Mouse (Mus musculus): ENCODE results near the gene Erbb4. TPM values are rescaled to one million over a fixed set of nuclear protein-coding genes. Genes with fewer than 3 reads are reported as not detected.

The Erbb4 gene
- polyA plus RNA-seq, 1 experiment from 2014 or later: 13.8 TPM

GRCm38 (mm10) chr1:69023157-69023925, 84.5 kb downstream of the Erbb4 start:
- no peak overlapping the region for H3K9ac ChIP-seq (ENCODE audit: low read length)
- no peak overlapping the region for H3K4me2 ChIP-seq (ENCODE audit: low read length)
- H3K9me3 ChIP-seq (ENCODE audit: control insufficient read depth, low read length): no peaks in the 10 kb centered on the region
- ATAC-seq (ENCODE audit: insufficient number of reproducible peaks, insufficient read depth, low FRiP score, low read depth): no peak
- H3K27ac ChIP-seq (replicated peaks in 1 of 2; ENCODE audit: control insufficient read depth in 1 of 2, insufficient read depth in 1 of 2, low read depth in 2 of 2, low read length in 2 of 2): no peak overlapping the region
- H3K36me3 ChIP-seq (ENCODE audit: control insufficient read depth, insufficient read depth, low read length): no peaks in the 10 kb centered on the region
- H3K27me3 ChIP-seq (ENCODE audit: control insufficient read depth, insufficient read depth, low read length): no peaks in the 10 kb centered on the region
- H3K4me3 ChIP-seq (ENCODE audit: control insufficient read depth in 1 of 2, insufficient read depth in 1 of 2, low read depth in 1 of 2, low read length in 2 of 2): no peak overlapping the region
- 82% methylated on average over 4 of the region's 4 CpGs for WGBS
- peaks cover 0 to 22% of the 10 kb centered on the region in 2 experiments; a peak in 3 of 4 replicates for H3K4me1 ChIP-seq (ENCODE audit: control insufficient read depth in 2 of 2, insufficient read depth in 2 of 2, low read length in 2 of 2)

- H3K4me1 ChIP-seq (ENCODE audit: control insufficient read depth in 2 of 2, insufficient read depth in 2 of 2, low read length in 2 of 2): no peaks in the 10 kb centered on the region
- H3K36me3 ChIP-seq (ENCODE audit: control insufficient read depth, insufficient read depth, low read length): no peaks in the 10 kb centered on the region
- no peaks in the 10 kb centered on the region for H3K27me3 ChIP-seq (ENCODE audit: control insufficient read depth, insufficient read depth, low read length)
- no peaks in the 10 kb centered on the region for H3K9me3 ChIP-seq (ENCODE audit: control insufficient read depth, low read length)
- no peak for ATAC-seq (ENCODE audit: insufficient number of reproducible peaks, insufficient read depth, low FRiP score, low read depth)
- H3K4me3 ChIP-seq (ENCODE audit: control insufficient read depth in 1 of 2, insufficient read depth in 1 of 2, low read depth in 1 of 2, low read length in 2 of 2): no peak overlapping the region
- H3K4me2 ChIP-seq (ENCODE audit: low read length): no peak overlapping the region
- H3K9ac ChIP-seq (ENCODE audit: low read length): no peak overlapping the region
- H3K27ac ChIP-seq (replicated peaks in 1 of 2; ENCODE audit: control insufficient read depth in 1 of 2, insufficient read depth in 1 of 2, low read depth in 2 of 2, low read length in 2 of 2): no peak overlapping the region
- 87% methylated on average over 5 of the region's 5 CpGs for WGBS
Observed at GRCm38 (mm10) chr1:69009800-69010505, 97.9 kb downstream of the Erbb4 start.

GRCm38 (mm10) chr1:69001371-69001770, 106.5 kb downstream of the Erbb4 start:
- no peak for ATAC-seq (ENCODE audit: insufficient number of reproducible peaks, insufficient read depth, low FRiP score, low read depth)
- Histone ChIP-seq H3K36me3 (ENCODE audit: control insufficient read depth, insufficient read depth, low read length) (no peaks in the 10 kb centered on the region), H3K27me3 (ENCODE audit: control insufficient read depth, insufficient read depth, low read length) (no peaks in the 10 kb centered on the region), H3K4me3 (ENCODE audit: control insufficient read depth in 1 of 2, insufficient read depth in 1 of 2, low read depth in 1 of 2, low read length in 2 of 2) (no peak overlapping the region), H3K9ac (ENCODE audit: low read length) (no peak overlapping the region), H3K4me2 (ENCODE audit: low read length) (no peak overlapping the region), H3K27ac (replicated peaks in 1 of 2; ENCODE audit: control insufficient read depth in 1 of 2, insufficient read depth in 1 of 2, low read depth in 2 of 2, low read length in 2 of 2) (no peak overlapping the region), H3K4me1 (ENCODE audit: control insufficient read depth in 2 of 2, insufficient read depth in 2 of 2, low read length in 2 of 2) (no peaks in the 10 kb centered on the region), H3K9me3 (ENCODE audit: control insufficient read depth, low read length) (no peaks in the 10 kb centered on the region)
- WGBS: 91% methylated on average over 3 of the region's 3 CpGs

GRCm38 (mm10) chr1:68979251-68979650, 128.6 kb downstream of the Erbb4 start:
- H3K4me3 ChIP-seq (ENCODE audit: control insufficient read depth in 1 of 2, insufficient read depth in 1 of 2, low read depth in 1 of 2, low read length in 2 of 2): no peak overlapping the region
- H3K4me1 ChIP-seq (ENCODE audit: control insufficient read depth in 2 of 2, insufficient read depth in 2 of 2, low read length in 2 of 2): no peaks in the 10 kb centered on the region
- H3K4me2 ChIP-seq (ENCODE audit: low read length): no peak overlapping the region
- no peaks in the 10 kb centered on the region for H3K36me3 ChIP-seq (ENCODE audit: control insufficient read depth, insufficient read depth, low read length)
- ATAC-seq (ENCODE audit: insufficient number of reproducible peaks, insufficient read depth, low FRiP score, low read depth): no peak
- no peaks in the 10 kb centered on the region for H3K9me3 ChIP-seq (ENCODE audit: control insufficient read depth, low read length)
- no peak overlapping the region for H3K9ac ChIP-seq (ENCODE audit: low read length)
- 75% methylated on average over 2 of the region's 2 CpGs for WGBS
- no peaks in the 10 kb centered on the region for H3K27me3 ChIP-seq (ENCODE audit: control insufficient read depth, insufficient read depth, low read length)
- no peak overlapping the region for H3K27ac ChIP-seq (replicated peaks in 1 of 2; ENCODE audit: control insufficient read depth in 1 of 2, insufficient read depth in 1 of 2, low read depth in 2 of 2, low read length in 2 of 2)

- Histone ChIP-seq H3K4me2 (ENCODE audit: low read length) (no peak overlapping the region), H3K27ac (replicated peaks in 1 of 2; ENCODE audit: control insufficient read depth in 1 of 2, insufficient read depth in 1 of 2, low read depth in 2 of 2, low read length in 2 of 2) (no peak overlapping the region), H3K27me3 (ENCODE audit: control insufficient read depth, insufficient read depth, low read length) (no peaks in the 10 kb centered on the region), H3K36me3 (ENCODE audit: control insufficient read depth, insufficient read depth, low read length) (no peaks in the 10 kb centered on the region), H3K4me1 (ENCODE audit: control insufficient read depth in 2 of 2, insufficient read depth in 2 of 2, low read length in 2 of 2) (peaks cover 0 to 2% of the 10 kb centered on the region in 2 experiments; a peak in 3 of 4 replicates), H3K4me3 (ENCODE audit: control insufficient read depth in 1 of 2, insufficient read depth in 1 of 2, low read depth in 1 of 2, low read length in 2 of 2) (no peak overlapping the region), H3K9ac (ENCODE audit: low read length) (no peak overlapping the region), H3K9me3 (ENCODE audit: control insufficient read depth, low read length) (no peaks in the 10 kb centered on the region)
- ATAC-seq (ENCODE audit: insufficient number of reproducible peaks, insufficient read depth, low FRiP score, low read depth): no peak
- 84% methylated on average over 3 of the region's 3 CpGs for WGBS
Observed at GRCm38 (mm10) chr1:68978571-68978970, 129.3 kb downstream of the Erbb4 start.

GRCm38 (mm10) chr1:68973355-68974127, 134.3 kb downstream of the Erbb4 start:
- peak overlapping the region; percentile 27; the same call in 1 of the 2 replicates for H3K9ac ChIP-seq (ENCODE audit: low read length)
- peak overlapping the region; percentile 29 to 68; a peak in 3 of 4 replicates for H3K27ac ChIP-seq (replicated peaks in 1 of 2; ENCODE audit: control insufficient read depth in 1 of 2, insufficient read depth in 1 of 2, low read depth in 2 of 2, low read length in 2 of 2)
- no peak for ATAC-seq (ENCODE audit: insufficient number of reproducible peaks, insufficient read depth, low FRiP score, low read depth)
- H3K4me2 ChIP-seq (ENCODE audit: low read length): peak overlapping the region; percentile 34
- H3K4me3 ChIP-seq (ENCODE audit: control insufficient read depth in 1 of 2, insufficient read depth in 1 of 2, low read depth in 1 of 2, low read length in 2 of 2): no peak overlapping the region
- H3K36me3 ChIP-seq (ENCODE audit: control insufficient read depth, insufficient read depth, low read length): no peaks in the 10 kb centered on the region
- H3K27me3 ChIP-seq (ENCODE audit: control insufficient read depth, insufficient read depth, low read length): no peaks in the 10 kb centered on the region
- H3K9me3 ChIP-seq (ENCODE audit: control insufficient read depth, low read length): no peaks in the 10 kb centered on the region
- H3K4me1 ChIP-seq (ENCODE audit: control insufficient read depth in 2 of 2, insufficient read depth in 2 of 2, low read length in 2 of 2): peaks cover 0 to 7% of the 10 kb centered on the region in 2 experiments; a peak in 3 of 4 replicates
- WGBS: 56% methylated on average over 5 of the region's 5 CpGs

GRCm38 (mm10) chr1:68964127-68964526, 143.7 kb downstream of the Erbb4 start:
- H3K9ac ChIP-seq (ENCODE audit: low read length): no peak overlapping the region
- no peaks in the 10 kb centered on the region for H3K9me3 ChIP-seq (ENCODE audit: control insufficient read depth, low read length)
- no peak for ATAC-seq (ENCODE audit: insufficient number of reproducible peaks, insufficient read depth, low FRiP score, low read depth)
- H3K27ac ChIP-seq (replicated peaks in 1 of 2; ENCODE audit: control insufficient read depth in 1 of 2, insufficient read depth in 1 of 2, low read depth in 2 of 2, low read length in 2 of 2): no peak overlapping the region
- no peaks in the 10 kb centered on the region for H3K27me3 ChIP-seq (ENCODE audit: control insufficient read depth, insufficient read depth, low read length)
- no peaks in the 10 kb centered on the region for H3K4me1 ChIP-seq (ENCODE audit: control insufficient read depth in 2 of 2, insufficient read depth in 2 of 2, low read length in 2 of 2)
- H3K36me3 ChIP-seq (ENCODE audit: control insufficient read depth, insufficient read depth, low read length): no peaks in the 10 kb centered on the region
- no peak overlapping the region for H3K4me3 ChIP-seq (ENCODE audit: control insufficient read depth in 1 of 2, insufficient read depth in 1 of 2, low read depth in 1 of 2, low read length in 2 of 2)
- no peak overlapping the region for H3K4me2 ChIP-seq (ENCODE audit: low read length)

Data from heart, embryonic 14.5 days (tissue).